Comparison of ENCODE assay signal across 8 mouse cellular contexts in genomic region chr5:148897941-148898417, GRCm38 (mm10). TPM values are rescaled to one million over a fixed set of nuclear protein-coding genes. Genes with fewer than 3 reads are reported as not detected.
DNase-seq lines count a peak whose midpoint lies in the region; ATAC-seq lines count a peak whose summit lies in the region.

No protein-coding gene starts in this region.

- no peak for DNase-seq in heart, embryonic 10.5 days (ENCODE audit: low spot score)
- no peak for DNase-seq in heart, postnatal 25 days (ENCODE audit: low spot score)
- DNase-seq in thymus, postnatal 0 days (ENCODE audit: low spot score) = peak; percentile 46
- no peak for DNase-seq in thymus, adult 18-20 months
- no peak for DNase-seq in gastrocnemius, postnatal 10 days
- DNase-seq in frontal cortex, adult 2 months (ENCODE audit: extremely low spot score in 1 of 2, low spot score in 1 of 2) = no peak
- DNase-seq in embryo, embryonic 10.5 days (ENCODE audit: low spot score) = no peak

- H3K9ac ChIP-seq in liver, embryonic 12.5 days = peak overlapping the region; percentile 67

- H3K36me3 ChIP-seq in heart, embryonic 10.5 days = peaks cover 16% of the 10 kb centered on the region
- H3K36me3 ChIP-seq in liver, embryonic 12.5 days = peaks cover 46% of the 10 kb centered on the region

- no peaks in the 10 kb centered on the region for H3K27me3 ChIP-seq in heart, embryonic 10.5 days (ENCODE audit: insufficient read depth, poor library complexity, severe bottlenecking)
- H3K27me3 ChIP-seq in liver, embryonic 12.5 days (replicated peaks) = no peaks in the 10 kb centered on the region

- no peaks in the 10 kb centered on the region for H3K9me3 ChIP-seq in heart, embryonic 10.5 days
- H3K9me3 ChIP-seq in liver, embryonic 12.5 days (replicated peaks) = no peaks in the 10 kb centered on the region

- peak overlapping the region; percentile 62 for H3K4me2 ChIP-seq in liver, embryonic 12.5 days

- intact Hi-C loops in heart, postnatal 25 days (cut with DNase I) = no loop called here

- H3K4me1 ChIP-seq in heart, embryonic 10.5 days = peaks cover 21% of the 10 kb centered on the region
- peaks cover 49% of the 10 kb centered on the region for H3K4me1 ChIP-seq in liver, embryonic 12.5 days

- H3K4me3 ChIP-seq in heart, embryonic 10.5 days = no peak overlapping the region
- H3K4me3 ChIP-seq in liver, embryonic 12.5 days = peak overlapping the region; percentile 27

- peak overlapping the region; percentile 56 for H3K27ac ChIP-seq in heart, embryonic 10.5 days
- H3K27ac ChIP-seq in liver, embryonic 12.5 days = peak overlapping the region; percentile 99

- ATAC-seq in liver, embryonic 12.5 days = peak; percentile 18

- 74% methylated on average over 12 of the region's 12 CpGs for WGBS in heart, embryonic 10.5 days
- 32% methylated on average over 12 of the region's 12 CpGs for WGBS in liver, embryonic 12.5 days (ENCODE audit: insufficient replicate concordance)

RNA-seq across cellular contexts. Expression of gene Katnal1, which starts 31.1 kb away (rescaled TPM):
- polyA plus RNA-seq in heart, embryonic 10.5 days (2016; fragmentation: Nextera tagmentation; extraction: Ambion mirVana) = 17.5 and 19.5 TPM in 2 replicates
- 1 to 10 TPM; 9.2 to 9.9 TPM for total RNA-seq in heart, postnatal 25 days (2021)
- 6.7 and 6.8 TPM in 2 replicates for polyA plus RNA-seq in thymus, postnatal 0 days (2015; fragmentation: Nextera tagmentation; extraction: Ambion mirVana)
- 18.3 and 18.9 TPM in 2 replicates for polyA plus RNA-seq in liver, embryonic 12.5 days (2016; fragmentation: Nextera tagmentation; extraction: Ambion mirVana)
- 1 to 10 TPM; 5.5 to 6.9 TPM for total RNA-seq in gastrocnemius, postnatal 10 days (2021)
- polyA plus RNA-seq in frontal cortex, adult 2 months (2012; rRNA removed) = 38.1 and 38.2 TPM in 2 replicates
